Mouse (Mus musculus) ES-E14 (cell line): ENCODE measurements around the gene Snrnp25. TPM values are rescaled to one million over a fixed set of nuclear protein-coding genes. Genes with fewer than 3 reads are reported as not detected.

Experiments
- DNase-seq: peaks from one replicate; pipeline ENCODE4 v3.0.0-alpha.2; 2013; ENCODE audit warnings: low read depth, low spot score
- H3K27ac ChIP-seq: 2 replicates; pipeline ENCODE4 v1.5.1; 2012; ENCODE audit warnings: low read depth, mild to moderate bottlenecking, low read length, moderate library complexity, mixed read lengths; ENCODE audit not compliant: poor library complexity, insufficient read depth, severe bottlenecking
- H3K36me3 ChIP-seq: 2 replicates; pipeline ENCODE4 v1.6.1; 2012; ENCODE audit warnings: mild to moderate bottlenecking, low read length, moderate library complexity, mixed read lengths; ENCODE audit not compliant: control insufficient read depth, poor library complexity, insufficient read depth, severe bottlenecking
- H3K4me1 ChIP-seq, 2 experiments: fragments of 150-350 bp in 1 of 2; sonication (generic) in 1 of 2; 2 replicates each; pipeline ENCODE4 v1.6.1; 2012; ENCODE audit warnings: low read length in 2 of 2, mild to moderate bottlenecking in 1 of 2, mixed read lengths in 1 of 2; ENCODE audit not compliant: control insufficient read depth in 2 of 2, insufficient read depth in 2 of 2, poor library complexity in 1 of 2
- H3K4me3 ChIP-seq, 2 experiments: fragments of 150-350 bp in 1 of 2; sonication (generic) in 1 of 2; 2 replicates each; pipeline ENCODE4 v1.5.1; 2012; ENCODE audit warnings: low read length in 2 of 2, low read depth in 1 of 2, mild to moderate bottlenecking in 1 of 2, mixed read lengths in 1 of 2; ENCODE audit not compliant: insufficient read depth in 1 of 2, poor library complexity in 1 of 2, severe bottlenecking in 1 of 2
- H3K9ac ChIP-seq: 2 replicates; pipeline ENCODE4 v1.6.1; 2012; ENCODE audit warnings: low read depth, mild to moderate bottlenecking, low read length, mixed read lengths; ENCODE audit not compliant: poor library complexity, insufficient read depth, severe bottlenecking
- H3K9me3 ChIP-seq: fragments of 150-350 bp; sonication (generic); 2 replicates; pipeline ENCODE4 v1.6.1; 2012; ENCODE audit warnings: low read depth, mild to moderate bottlenecking, low read length; ENCODE audit not compliant: control insufficient read depth, insufficient read depth
- CHD2 ChIP-seq: IDR thresholded peaks from 2 replicates; pipeline ENCODE4 v1.6.1; 2014; ENCODE audit warnings: mild to moderate bottlenecking, low read depth, low read length, inconsistent platforms
- HCFC1 ChIP-seq: IDR thresholded peaks from 2 replicates; pipeline ENCODE4 v1.6.1; 2012; ENCODE audit warnings: low read length, inconsistent platforms, borderline replicate concordance; ENCODE audit not compliant: insufficient read depth
- MAFK ChIP-seq: IDR thresholded peaks from 2 replicates; pipeline ENCODE4 v1.6.1; 2014; ENCODE audit warnings: mild to moderate bottlenecking, low read depth, low read length, inconsistent platforms; ENCODE audit not compliant: insufficient read depth
- ZC3H11A ChIP-seq: IDR thresholded peaks from 2 replicates; pipeline ENCODE4 v1.6.1; 2012; ENCODE audit warnings: low read depth, mild to moderate bottlenecking, inconsistent platforms, low read length, borderline replicate concordance
- ZNF384 ChIP-seq: IDR thresholded peaks from 2 replicates; pipeline ENCODE4 v1.6.1; 2012; ENCODE audit warnings: low read depth, low read length, inconsistent platforms
- in situ Hi-C, 2 experiments: fragments of 600-800 bp; cut with MboI; formaldehyde crosslinking; loops; one replicate each; pipeline ENCODE4 v1.15.1; 2025; ENCODE audit warnings: low sequenced_read_pairs in 2 of 2, inconsistent platforms in 1 of 2; ENCODE audit not compliant: unreplicated experiment in 2 of 2
- total RNA-seq: library from RNA; depleted of rRNA; stranded (reverse); fragments of 300-350 nt; gene quantifications from 2 replicates; pipeline ENCODE4 v1.2.3, GENCODE M21; 2012

Snrnp25 gene
- total RNA-seq, 1 experiment, result 79.5 TPM

- no peaks in the 10 kb centered on the region for H3K9me3 ChIP-seq
- H3K9ac ChIP-seq, result no peak overlapping the region
- in situ Hi-C loops, result no loop called here
- H3K27ac ChIP-seq, result no peak overlapping the region
- DNase-seq, result no peak
- no peak overlapping the region for H3K4me3 ChIP-seq
- H3K4me1 ChIP-seq, result no peaks in the 10 kb centered on the region
- peaks cover 46% of the 10 kb centered on the region for H3K36me3 ChIP-seq
- TF ChIP-seq HCFC1 (no peak), ZNF384 (no peak), ZC3H11A (no peak), MAFK (no peak), CHD2 (no peak)
Measured at GRCm38 (mm10) chr11:32232848-32233247, 27.6 kb downstream of the Snrnp25 start.

GRCm38 (mm10) chr11:32233895-32234294 is 28.7 kb downstream of the Snrnp25 start:
- H3K27ac ChIP-seq, result no peak overlapping the region
- no peak overlapping the region for H3K4me3 ChIP-seq
- TF ChIP-seq ZNF384 (no peak), MAFK (no peak), CHD2 (no peak), ZC3H11A (no peak), HCFC1 (no peak)
- no peaks in the 10 kb centered on the region for H3K4me1 ChIP-seq
- H3K9ac ChIP-seq, result no peak overlapping the region
- no peak for DNase-seq
- no peaks in the 10 kb centered on the region for H3K9me3 ChIP-seq
- peaks cover 44% of the 10 kb centered on the region for H3K36me3 ChIP-seq
- in situ Hi-C loops, result no loop called here

- H3K4me1 ChIP-seq, result no peaks in the 10 kb centered on the region
- DNase-seq, result no peak
- H3K9ac ChIP-seq, result no peak overlapping the region
- TF ChIP-seq CHD2, result no peak
- TF ChIP-seq MAFK, result no peak
- TF ChIP-seq ZNF384, result no peak
- no peak for TF ChIP-seq HCFC1
- TF ChIP-seq ZC3H11A, result no peak
- peaks cover 37% of the 10 kb centered on the region for H3K36me3 ChIP-seq
- no peaks in the 10 kb centered on the region for H3K9me3 ChIP-seq
- in situ Hi-C loops, result no loop called here
- H3K4me3 ChIP-seq, result no peak overlapping the region
- no peak overlapping the region for H3K27ac ChIP-seq
Measured at GRCm38 (mm10) chr11:32234816-32235485, 29.7 kb downstream of the Snrnp25 start.

GRCm38 (mm10) chr11:32235646-32236045 is 30.4 kb downstream of the Snrnp25 start:
- DNase-seq, result no peak
- in situ Hi-C loops, result no loop called here

More at GRCm38 (mm10) chr11:32235646-32236045, 30.4 kb downstream of the Snrnp25 start:
- peaks cover 33% of the 10 kb centered on the region for H3K36me3 ChIP-seq
- H3K27ac ChIP-seq, result no peak overlapping the region
- H3K9ac ChIP-seq, result no peak overlapping the region
- no peak for TF ChIP-seq HCFC1
- no peak for TF ChIP-seq MAFK
- no peak for TF ChIP-seq ZC3H11A
- TF ChIP-seq CHD2, result no peak
- no peak for TF ChIP-seq ZNF384
- no peak overlapping the region for H3K4me3 ChIP-seq
- H3K4me1 ChIP-seq, result no peaks in the 10 kb centered on the region
- no peaks in the 10 kb centered on the region for H3K9me3 ChIP-seq
